Mouse (Mus musculus): ENCODE measurements around the gene Gm37240. TPM values are rescaled to one million over a fixed set of nuclear protein-coding genes. Genes with fewer than 3 reads are reported as not detected.

The Gm37240 gene
- total and polyA plus RNA-seq, 2 experiments from 2014 or later = 0.43 to 1.9 TPM

DNA sequence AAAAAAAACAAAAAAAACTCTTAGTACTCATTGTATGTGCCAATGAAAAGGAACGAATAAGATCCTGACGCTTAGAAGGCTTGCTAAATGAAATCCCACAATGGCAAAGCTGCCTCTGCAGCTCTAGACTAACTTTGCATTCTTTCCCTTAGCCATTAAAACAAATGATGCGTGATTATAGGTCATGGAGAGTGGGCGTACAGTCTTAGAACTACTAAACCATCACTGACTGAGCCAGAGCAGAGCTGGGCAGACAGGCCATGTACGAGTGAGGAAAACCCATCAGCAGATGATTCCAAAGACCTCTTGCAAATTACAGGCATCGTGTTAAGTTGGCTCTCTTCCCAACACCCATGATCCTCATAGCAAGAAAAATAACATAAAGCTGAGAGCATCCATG lies 59.5 kb downstream of the Gm37240 start:
- no peaks in the 10 kb centered on the region for H3K4me1 ChIP-seq (ENCODE audit: insufficient read depth, low read length)
- no peak overlapping the region for H3K9ac ChIP-seq (replicated peaks; ENCODE audit: low read length, poor library complexity, severe bottlenecking)
- no peak for DNase-seq (ENCODE audit: low spot score)
- H3K9me3 ChIP-seq (ENCODE audit: low read length) = no peaks in the 10 kb centered on the region
- H3K27me3 ChIP-seq (ENCODE audit: insufficient read depth, low read length) = no peaks in the 10 kb centered on the region
- WGBS = 68% methylated on average over 6 of the region's 6 CpGs
- no peak for ATAC-seq (ENCODE audit: low FRiP score)
- H3K27ac ChIP-seq (ENCODE audit: low read depth, low read length) = no peak overlapping the region
- no peak overlapping the region for H3K4me3 ChIP-seq (ENCODE audit: low read depth, low read length)
- TF ChIP-seq CTCF (IDR thresholded peaks at IDR 0.05) = no peak
- no peak overlapping the region for H3K4me2 ChIP-seq (ENCODE audit: low read depth, low read length, poor library complexity, severe bottlenecking)
- H3K36me3 ChIP-seq (ENCODE audit: insufficient read depth, low read length) = no peaks in the 10 kb centered on the region

DNA sequence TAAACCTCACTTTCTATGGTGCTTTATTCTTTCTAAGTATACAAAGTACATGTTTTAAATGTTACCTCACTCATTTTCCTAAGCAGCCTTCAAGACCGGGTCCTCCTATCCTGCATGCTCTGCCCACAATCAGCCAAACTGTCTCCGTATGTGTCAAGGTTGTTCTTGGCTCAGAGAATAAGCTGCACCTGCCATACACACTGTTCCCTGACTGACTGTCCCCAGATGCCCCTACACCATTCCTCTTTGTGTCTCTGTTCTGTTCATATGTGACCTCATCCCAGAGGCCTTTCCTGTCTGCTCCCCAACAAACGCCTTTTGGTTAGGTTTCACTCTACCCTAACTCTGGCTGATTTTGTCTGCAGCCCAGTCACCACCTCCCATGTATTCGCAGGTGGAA lies 60.0 kb downstream of the Gm37240 start:
- 80% methylated on average over 4 of the region's 4 CpGs for WGBS
- H3K36me3 ChIP-seq (ENCODE audit: insufficient read depth, low read length) = no peaks in the 10 kb centered on the region
- no peak for TF ChIP-seq CTCF (IDR thresholded peaks at IDR 0.05)
- no peak overlapping the region for H3K27ac ChIP-seq (ENCODE audit: low read depth, low read length)
- no peak overlapping the region for H3K4me3 ChIP-seq (ENCODE audit: low read depth, low read length)
- H3K27me3 ChIP-seq (ENCODE audit: insufficient read depth, low read length) = no peaks in the 10 kb centered on the region
- ATAC-seq (ENCODE audit: low FRiP score) = no peak
- H3K4me2 ChIP-seq (ENCODE audit: low read depth, low read length, poor library complexity, severe bottlenecking) = no peak overlapping the region
- H3K4me1 ChIP-seq (ENCODE audit: insufficient read depth, low read length) = no peaks in the 10 kb centered on the region
- DNase-seq (ENCODE audit: low spot score) = no peak
- no peak overlapping the region for H3K9ac ChIP-seq (replicated peaks; ENCODE audit: low read length, poor library complexity, severe bottlenecking)
- no peaks in the 10 kb centered on the region for H3K9me3 ChIP-seq (ENCODE audit: low read length)

DNA sequence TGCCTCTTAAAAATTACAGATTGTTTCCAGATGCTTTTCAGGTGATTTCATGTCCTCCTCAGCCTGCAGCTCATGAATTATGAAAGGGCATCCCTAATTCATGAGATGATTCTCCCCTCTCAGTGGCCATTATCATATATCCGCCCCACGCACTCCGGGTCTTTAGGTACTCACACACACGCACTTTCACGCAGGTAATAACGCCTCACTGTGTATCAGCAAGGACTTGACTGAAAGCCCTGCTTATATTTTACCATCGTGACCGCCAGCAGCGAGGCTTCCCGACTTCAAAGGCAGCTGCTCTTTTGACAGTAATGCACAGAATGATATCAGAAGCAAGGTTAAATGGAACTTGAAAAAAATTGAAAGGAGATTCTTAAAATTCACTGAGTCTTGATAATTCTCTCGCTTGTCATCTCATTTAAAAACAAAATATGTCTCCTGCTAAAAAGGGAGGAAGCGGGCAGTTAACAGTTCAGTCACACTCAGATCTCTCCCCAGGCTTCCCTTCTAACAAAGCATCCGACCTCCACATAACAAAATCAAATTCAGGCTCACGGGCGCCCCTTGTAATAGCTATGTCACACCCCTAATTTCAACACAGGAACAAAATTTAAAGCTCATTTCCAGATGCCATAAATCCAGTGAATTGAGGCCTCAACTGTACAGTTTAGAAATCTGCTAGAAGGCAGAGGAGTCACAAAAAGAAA lies 66.3 kb downstream of the Gm37240 start:
- Histone ChIP-seq H3K9me3 (ENCODE audit: low read length) (no peaks in the 10 kb centered on the region), H3K4me3 (ENCODE audit: low read depth, low read length) (no peak overlapping the region), H3K36me3 (ENCODE audit: insufficient read depth, low read length) (no peaks in the 10 kb centered on the region), H3K9ac (replicated peaks; ENCODE audit: low read length, poor library complexity, severe bottlenecking) (no peak overlapping the region), H3K27ac (ENCODE audit: low read depth, low read length) (peak overlapping the region; percentile 57; the same call in 1 of the 2 replicates), H3K4me1 (ENCODE audit: insufficient read depth, low read length) (no peaks in the 10 kb centered on the region), H3K27me3 (ENCODE audit: insufficient read depth, low read length) (no peaks in the 10 kb centered on the region), H3K4me2 (ENCODE audit: low read depth, low read length, poor library complexity, severe bottlenecking) (peak overlapping the region; percentile 33)
- DNase-seq (ENCODE audit: low spot score) (no peak), ATAC-seq (ENCODE audit: low FRiP score) (peak; percentile 56; the same call in 1 of the 2 replicates)
- peak; percentile 24; the same call in 1 of the 2 replicates for TF ChIP-seq CTCF (IDR thresholded peaks at IDR 0.05)
- 29% methylated on average over 15 of the region's 15 CpGs for WGBS

DNA sequence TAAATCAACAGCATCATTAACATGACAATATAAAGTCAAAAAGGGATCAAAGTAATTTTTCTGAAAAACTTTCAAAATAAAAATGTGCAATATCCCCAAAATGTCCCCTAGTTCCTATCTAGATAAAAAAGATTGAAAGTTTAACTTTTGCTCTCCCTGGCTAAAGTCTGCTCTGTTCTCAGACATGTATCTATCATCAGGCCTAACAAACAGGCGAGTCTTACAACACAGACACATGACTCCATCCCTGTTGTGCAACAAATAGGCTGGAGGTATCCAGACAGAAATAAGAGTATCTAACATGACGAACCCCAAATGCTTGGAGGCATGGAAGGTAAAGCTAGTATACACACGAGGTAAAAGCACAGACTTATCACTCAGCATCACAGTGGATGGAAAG lies 68.0 kb downstream of the Gm37240 start:
- Histone ChIP-seq H3K9ac (replicated peaks; ENCODE audit: low read length, poor library complexity, severe bottlenecking) (no peak overlapping the region), H3K36me3 (ENCODE audit: insufficient read depth, low read length) (no peaks in the 10 kb centered on the region), H3K4me2 (ENCODE audit: low read depth, low read length, poor library complexity, severe bottlenecking) (no peak overlapping the region), H3K4me3 (ENCODE audit: low read depth, low read length) (no peak overlapping the region), H3K4me1 (ENCODE audit: insufficient read depth, low read length) (no peaks in the 10 kb centered on the region), H3K27me3 (ENCODE audit: insufficient read depth, low read length) (no peaks in the 10 kb centered on the region), H3K9me3 (ENCODE audit: low read length) (no peaks in the 10 kb centered on the region), H3K27ac (ENCODE audit: low read depth, low read length) (no peak overlapping the region)
- no peak for ATAC-seq (ENCODE audit: low FRiP score)
- 79% methylated on average over 3 of the region's 3 CpGs for WGBS
- TF ChIP-seq CTCF (IDR thresholded peaks at IDR 0.05) = no peak
- no peak for DNase-seq (ENCODE audit: low spot score)

DNA sequence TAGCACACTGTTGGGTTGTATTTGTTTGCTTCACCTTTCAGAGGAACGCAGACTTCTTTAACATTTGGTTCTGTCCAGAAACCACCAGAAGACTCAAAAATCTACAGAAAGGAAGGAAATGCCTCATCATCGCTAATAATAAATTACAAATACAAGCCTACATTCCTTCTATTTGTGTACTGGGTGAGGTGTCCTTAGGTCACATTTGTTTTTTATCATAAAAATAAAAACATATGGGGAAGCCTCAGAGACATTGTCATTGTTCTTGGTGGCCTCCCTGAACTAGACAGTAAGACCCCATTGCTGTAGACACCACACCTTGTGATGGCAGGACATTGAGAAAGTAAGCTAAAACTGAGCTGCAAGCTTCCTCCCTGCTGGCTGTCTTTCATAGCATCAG lies 70.1 kb downstream of the Gm37240 start, which contains the start of gene Fam160a1:
TSS of gene Fam160a1 (minus strand) at position 101 of the 400 bp plus-strand sequence.
- WGBS = 91% methylated on average over 2 of the region's 2 CpGs
- Histone ChIP-seq H3K4me3 (ENCODE audit: low read depth, low read length) (no peak within 1 kb of the TSS), H3K27ac (ENCODE audit: low read depth, low read length) (no peak within 1 kb of the TSS), H3K4me1 (ENCODE audit: insufficient read depth, low read length) (no peaks in the 10 kb centered on the region), H3K27me3 (ENCODE audit: insufficient read depth, low read length) (no peaks in the 10 kb centered on the region), H3K9ac (replicated peaks; ENCODE audit: low read length, poor library complexity, severe bottlenecking) (no peak within 1 kb of the TSS), H3K9me3 (ENCODE audit: low read length) (no peaks in the 10 kb centered on the region), H3K36me3 (ENCODE audit: insufficient read depth, low read length) (no peaks in the 10 kb centered on the region), H3K4me2 (ENCODE audit: low read depth, low read length, poor library complexity, severe bottlenecking) (no peak within 1 kb of the TSS)
- ATAC-seq (ENCODE audit: low FRiP score) = no peak
- DNase-seq (ENCODE audit: low spot score) = no peak
- no peak for TF ChIP-seq CTCF (IDR thresholded peaks at IDR 0.05)

DNA sequence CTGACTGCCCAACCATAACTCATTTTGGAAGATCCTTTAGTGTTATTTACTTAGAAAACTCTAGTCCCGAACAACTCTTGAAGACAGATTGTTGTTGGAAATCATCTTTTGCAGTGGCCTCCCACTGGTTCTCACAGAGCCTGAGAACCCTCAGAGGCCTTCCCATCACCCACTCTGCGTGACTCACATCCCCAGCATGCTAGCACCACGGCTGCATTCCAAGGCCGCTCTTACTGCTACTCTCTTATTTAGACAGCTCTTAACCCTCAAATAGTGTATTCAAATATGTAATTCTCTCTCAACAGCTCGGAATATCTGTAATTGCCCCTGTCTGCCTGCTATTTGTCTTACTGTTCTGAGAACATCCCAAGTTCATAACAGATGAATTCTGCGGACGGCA lies 73.1 kb downstream of the Gm37240 start:
- WGBS = 62% methylated on average over 7 of the region's 7 CpGs
- Histone ChIP-seq H3K4me2 (ENCODE audit: low read depth, low read length, poor library complexity, severe bottlenecking) (no peak overlapping the region), H3K27me3 (ENCODE audit: insufficient read depth, low read length) (no peaks in the 10 kb centered on the region), H3K27ac (ENCODE audit: low read depth, low read length) (no peak overlapping the region), H3K9ac (replicated peaks; ENCODE audit: low read length, poor library complexity, severe bottlenecking) (no peak overlapping the region), H3K9me3 (ENCODE audit: low read length) (no peaks in the 10 kb centered on the region), H3K36me3 (ENCODE audit: insufficient read depth, low read length) (no peaks in the 10 kb centered on the region), H3K4me3 (ENCODE audit: low read depth, low read length) (no peak overlapping the region), H3K4me1 (ENCODE audit: insufficient read depth, low read length) (no peaks in the 10 kb centered on the region)
- ATAC-seq (ENCODE audit: low FRiP score) (no peak), DNase-seq (ENCODE audit: low spot score) (no peak)
- TF ChIP-seq CTCF (IDR thresholded peaks at IDR 0.05) = no peak

Data from midbrain, postnatal 0 days (tissue).